Mouse (Mus musculus) MEL (cell line): ENCODE measurements around the gene Slc23a2. TPM values are rescaled to one million over a fixed set of nuclear protein-coding genes. Genes with fewer than 3 reads are reported as not detected.

Experiments used
- DNase-seq: peaks from one replicate; pipeline ENCODE4 v3.0.0; 2011; ENCODE audit warnings: low read depth, low spot score
- H3K27ac ChIP-seq: 2 replicates; pipeline ENCODE4 v1.5.1; 2012; ENCODE audit warnings: low read depth, mild to moderate bottlenecking, control low read depth, low read length, moderate library complexity; ENCODE audit not compliant: control insufficient read depth
- H3K27me3 ChIP-seq, 2 experiments: fragments of 150-350 bp in 1 of 2; sonication (generic) in 1 of 2; 2 replicates each; pipeline ENCODE4 v1.6.1; 2012; ENCODE audit warnings: low read length in 2 of 2, mild to moderate bottlenecking in 2 of 2, improper control_type of control experiment in 1 of 2, moderate library complexity in 1 of 2; ENCODE audit not compliant: insufficient read depth in 2 of 2, control insufficient read depth in 1 of 2
- H3K36me3 ChIP-seq, 2 experiments: 2 replicates each; pipeline ENCODE4 v1.6.1; 2012 to 2014; ENCODE audit warnings: low read length in 2 of 2, improper control_type of control experiment in 1 of 2, inconsistent platforms in 1 of 2, mild to moderate bottlenecking in 1 of 2; ENCODE audit not compliant: insufficient read depth in 2 of 2, control insufficient read depth in 1 of 2
- H3K4me1 ChIP-seq, 2 experiments: fragments of 150-350 bp in 1 of 2; sonication (generic) in 1 of 2; 2 replicates each; pipeline ENCODE4 v1.6.1; 2012; ENCODE audit warnings: low read length in 2 of 2, improper control_type of control experiment in 1 of 2, mild to moderate bottlenecking in 1 of 2; ENCODE audit not compliant: insufficient read depth in 2 of 2, control insufficient read depth in 1 of 2
- H3K4me3 ChIP-seq, 2 experiments: fragments of 150-350 bp in 1 of 2; sonication (generic) in 1 of 2; 2 replicates each; pipeline ENCODE4 v1.5.1; 2012; ENCODE audit warnings: low read depth in 2 of 2, low read length in 2 of 2, mild to moderate bottlenecking in 2 of 2, moderate library complexity in 2 of 2, control low read depth in 1 of 2, improper control_type of control experiment in 1 of 2; ENCODE audit not compliant: control insufficient read depth in 1 of 2, insufficient read depth in 1 of 2
- H3K79me2 ChIP-seq: 2 replicates; pipeline ENCODE4 v1.6.1; 2012; ENCODE audit warnings: mild to moderate bottlenecking, low read length, moderate library complexity; ENCODE audit not compliant: control insufficient read depth, poor library complexity, insufficient read depth
- H3K9ac ChIP-seq: 2 replicates; pipeline ENCODE4 v1.6.1; 2012; ENCODE audit warnings: low read depth, mild to moderate bottlenecking, control low read depth, low read length, moderate library complexity; ENCODE audit not compliant: control insufficient read depth, poor library complexity, severe bottlenecking
- H3K9me3 ChIP-seq: fragments of 150-350 bp; sonication (generic); replicated peaks from 2 replicates; pipeline ENCODE4 v1.6.1; 2012; ENCODE audit warnings: mild to moderate bottlenecking, low read length, improper control_type of control experiment, moderate library complexity; ENCODE audit not compliant: insufficient read depth
- CHD1 ChIP-seq: IDR thresholded peaks from 2 replicates; pipeline ENCODE4 v1.6.1; 2012; ENCODE audit warnings: low read depth, mild to moderate bottlenecking, inconsistent platforms, low read length, improper control_type of control experiment
- E2F4 ChIP-seq: IDR thresholded peaks from 2 replicates; pipeline ENCODE4 v1.6.1; 2011; ENCODE audit warnings: low read depth, low read length, improper control_type of control experiment, borderline replicate concordance
- EP300 ChIP-seq, 2 experiments: IDR thresholded peaks; 2 replicates each; pipeline ENCODE4 v1.6.1; 2011; ENCODE audit warnings: improper control_type of control experiment in 2 of 2, low read length in 2 of 2, low read depth in 1 of 2, mild to moderate bottlenecking in 1 of 2
- ETS1 ChIP-seq: IDR thresholded peaks from 2 replicates; pipeline ENCODE4 v1.6.1; 2012; ENCODE audit warnings: low read depth, mild to moderate bottlenecking, inconsistent platforms, low read length, improper control_type of control experiment, moderate library complexity
- GABPA ChIP-seq: IDR thresholded peaks from 2 replicates; pipeline ENCODE4 v1.6.1; 2012; ENCODE audit warnings: low read depth, mild to moderate bottlenecking, inconsistent platforms, low read length, improper control_type of control experiment, moderate library complexity
- MAX ChIP-seq: IDR thresholded peaks from 2 replicates; pipeline ENCODE4 v1.6.1; 2011; ENCODE audit warnings: low read length, improper control_type of control experiment
- MAZ ChIP-seq: IDR thresholded peaks from 2 replicates; pipeline ENCODE4 v1.6.1; 2012; ENCODE audit warnings: low read depth, mild to moderate bottlenecking, inconsistent platforms, low read length, improper control_type of control experiment
- MXI1 ChIP-seq: IDR thresholded peaks from 2 replicates; pipeline ENCODE4 v1.6.1; 2011; ENCODE audit warnings: mild to moderate bottlenecking, low read depth, low read length, improper control_type of control experiment
- MYC ChIP-seq: IDR thresholded peaks from 2 replicates; pipeline ENCODE4 v1.6.1; 2011; ENCODE audit warnings: low read depth, mild to moderate bottlenecking, low read length, improper control_type of control experiment, moderate library complexity
- POLR2AphosphoS2 ChIP-seq: IDR thresholded peaks from 2 replicates; pipeline ENCODE4 v1.6.1; 2011; ENCODE audit warnings: low read length, improper control_type of control experiment
- POLR2AphosphoS5 ChIP-seq: IDR thresholded peaks from 2 replicates; pipeline ENCODE4 v1.6.1; 2012; ENCODE audit warnings: low read depth, borderline replicate concordance, mild to moderate bottlenecking, inconsistent platforms, low read length, moderate library complexity, mixed read lengths
- RCOR1 ChIP-seq: IDR thresholded peaks from 2 replicates; pipeline ENCODE4 v1.6.1; 2012; ENCODE audit warnings: low read depth, mild to moderate bottlenecking, inconsistent platforms, low read length, improper control_type of control experiment
- TCF12 ChIP-seq: IDR thresholded peaks from 2 replicates; pipeline ENCODE4 v1.6.1; 2014; ENCODE audit warnings: low read depth, mild to moderate bottlenecking, inconsistent platforms, low read length, improper control_type of control experiment, moderate library complexity
- USF2 ChIP-seq, 2 experiments: IDR thresholded peaks; 2 replicates each; pipeline ENCODE4 v1.6.1; 2011 to 2012; ENCODE audit warnings: improper control_type of control experiment in 2 of 2, low read length in 2 of 2, borderline replicate concordance in 1 of 2, inconsistent platforms in 1 of 2, low read depth in 1 of 2, mild to moderate bottlenecking in 1 of 2; ENCODE audit not compliant: insufficient read depth in 1 of 2
- ZC3H11A ChIP-seq: IDR thresholded peaks from 2 replicates; pipeline ENCODE4 v1.6.1; 2012; ENCODE audit warnings: low read depth, mild to moderate bottlenecking, inconsistent platforms, low read length, improper control_type of control experiment
- ZNF384 ChIP-seq: IDR thresholded peaks from 2 replicates; pipeline ENCODE4 v1.6.1; 2012; ENCODE audit warnings: low read depth, mild to moderate bottlenecking, inconsistent platforms, low read length, improper control_type of control experiment
- polyA plus RNA-seq, 2 experiments: library from polyadenylated mRNA; stranded (reverse) in 1 of 2; unstranded in 1 of 2; fragments of >175 nt in 1 of 2; fragments of >200 nt in 1 of 2; gene quantifications; 2 replicates each; pipeline versions ENCODE4 v1.2.1 to v1.2.4; 2012; ENCODE audit warnings: low replicate concordance in 2 of 2, low read depth in 1 of 2; ENCODE audit not compliant: insufficient read length in 2 of 2, insufficient read depth in 1 of 2, missing spikeins in 1 of 2
- total RNA-seq: library from RNA; depleted of rRNA; stranded (reverse); fragments of 300-350 nt; gene quantifications from 2 replicates; pipeline ENCODE4 v1.2.3, GENCODE M21; 2012

Gene Slc23a2
- total and polyA plus RNA-seq, 3 experiments = 7.9 to 10.3 TPM; not detected in 1

DNA sequence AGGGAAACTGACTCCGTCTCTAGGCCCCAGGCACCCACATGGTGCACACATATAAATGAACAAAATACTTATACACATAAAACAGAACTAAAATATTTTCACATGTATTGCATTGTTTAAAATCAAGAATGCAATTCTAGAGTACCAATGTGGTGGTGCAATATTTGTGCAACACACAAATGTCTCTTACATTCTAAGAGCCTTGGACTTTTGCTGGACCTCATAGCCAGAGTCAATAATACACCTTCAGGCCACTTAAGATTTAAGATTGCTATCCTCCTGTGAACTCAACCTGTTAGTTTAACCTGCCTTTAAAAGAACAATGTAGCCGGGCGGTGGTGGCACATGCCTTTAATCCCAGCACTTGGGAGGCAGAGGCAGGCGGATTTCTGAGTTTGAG is 98.2 kb downstream of the Slc23a2 start (continued):
- no peak for TF ChIP-seq USF2 (IDR thresholded peaks at IDR 0.05; ENCODE audit: borderline replicate concordance in 1 of 2, insufficient read depth in 1 of 2, low read depth in 1 of 2, low read length in 2 of 2)
- TF ChIP-seq MAZ = no peak
- TF ChIP-seq, all 39 proteins: peak for 0

DNA sequence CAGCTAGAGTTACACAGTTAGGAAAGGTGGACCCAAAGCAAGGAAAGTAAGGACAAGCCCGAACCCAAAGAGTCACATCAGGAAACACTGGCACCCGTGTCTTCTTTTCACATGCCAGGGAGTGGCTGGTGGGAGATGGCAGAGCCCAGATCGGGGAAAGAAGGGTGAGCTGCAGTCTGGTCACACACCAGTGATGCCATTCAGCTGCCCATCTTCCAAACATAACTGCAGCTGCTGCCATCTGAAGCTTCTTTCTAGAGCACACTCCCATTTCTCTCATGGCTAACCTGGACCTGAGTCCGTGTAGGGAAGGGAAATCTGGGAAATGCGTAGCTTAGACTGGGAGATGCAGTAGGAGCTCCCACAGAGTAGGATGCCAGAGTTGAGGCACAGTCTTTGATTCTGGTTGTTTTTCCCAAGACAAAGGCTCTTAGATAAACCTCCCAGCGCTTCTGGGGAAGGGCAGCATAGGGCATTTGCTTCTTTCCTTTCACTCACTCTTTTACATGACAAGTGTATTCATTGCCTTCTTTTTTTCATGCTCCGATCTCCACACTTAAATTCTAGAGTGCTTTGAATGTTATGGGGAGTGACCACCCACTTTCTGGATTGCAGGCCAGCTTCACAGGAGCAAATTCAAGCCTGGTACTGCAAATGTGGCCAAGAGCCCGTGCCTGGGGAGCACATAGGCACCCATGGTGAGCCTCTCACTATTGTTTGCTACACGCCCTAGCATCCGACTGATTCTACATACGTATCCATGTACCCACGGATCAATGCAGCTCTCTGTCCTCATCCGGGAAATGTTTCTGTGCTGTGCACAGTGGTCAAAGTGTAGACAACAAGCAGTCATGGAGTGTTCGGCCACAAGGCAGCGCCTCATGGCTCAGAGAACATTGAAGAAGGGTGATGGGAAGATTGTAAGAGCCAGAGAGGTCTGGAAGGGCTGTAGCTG is 100.3 kb downstream of the Slc23a2 start:
- Histone ChIP-seq H3K27ac (no peak overlapping the region), H3K9me3 (no peaks in the 10 kb centered on the region), H3K79me2 (no peaks in the 10 kb centered on the region), H3K36me3 (peaks cover 0 to 5% of the 10 kb centered on the region in 2 experiments; a peak in 1 of 4 replicates), H3K4me1 (peaks cover 3 to 9% of the 10 kb centered on the region in 2 experiments; a peak in 2 of 4 replicates), H3K4me3 (no peak overlapping the region), H3K9ac (no peak overlapping the region), H3K27me3 (peaks cover 0 to 2% of the 10 kb centered on the region in 2 experiments; a peak in 1 of 4 replicates)
- TF ChIP-seq TCF12 = no peak
- TF ChIP-seq E2F4 = no peak
- no peak for TF ChIP-seq POLR2AphosphoS2
- no peak for TF ChIP-seq RCOR1
- no peak for TF ChIP-seq GABPA
- DNase-seq = no peak

DNA sequence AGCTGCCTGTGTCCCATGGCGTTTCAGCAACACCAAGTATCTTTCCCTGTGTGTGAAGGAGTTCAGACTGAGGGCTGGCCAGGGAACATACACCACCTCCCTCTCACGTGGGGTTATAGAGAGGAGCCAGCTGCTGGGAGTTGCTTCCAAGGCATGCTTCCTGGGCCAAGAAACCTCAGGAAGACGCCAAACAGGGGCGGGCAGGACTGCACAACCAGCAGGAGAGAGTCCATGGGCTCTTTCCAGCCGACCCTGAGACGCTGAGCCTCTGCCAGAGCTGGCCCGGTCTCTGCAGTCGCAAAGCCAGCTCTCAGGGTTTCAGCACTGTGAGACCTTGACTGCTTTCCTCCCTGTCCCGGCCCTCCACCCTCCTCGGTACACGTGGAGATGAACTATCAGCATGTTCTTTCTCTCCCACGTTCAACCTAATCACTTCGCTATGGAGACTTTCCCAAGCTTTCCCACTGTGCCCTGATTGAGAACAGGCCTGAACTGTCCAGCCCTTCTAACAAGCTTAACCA is 101.7 kb downstream of the Slc23a2 start:
- TF ChIP-seq MAX (no peak), E2F4 (no peak), ZC3H11A (no peak), ZNF384 (no peak), MXI1 (no peak), ETS1 (no peak), MYC (no peak), POLR2AphosphoS5 (no peak), CHD1 (no peak), EP300 (IDR thresholded peaks at IDR 0.05; ENCODE audit: low read depth in 1 of 2, low read length in 2 of 2) (no peak)
- Histone ChIP-seq H3K4me1 (peaks cover 3 to 10% of the 10 kb centered on the region in 2 experiments; a peak in 2 of 4 replicates), H3K9ac (no peak overlapping the region), H3K27me3 (peaks cover 0 to 2% of the 10 kb centered on the region in 2 experiments; a peak in 1 of 4 replicates), H3K79me2 (no peaks in the 10 kb centered on the region), H3K27ac (no peak overlapping the region), H3K9me3 (no peaks in the 10 kb centered on the region), H3K4me3 (no peak overlapping the region), H3K36me3 (peaks cover 0 to 5% of the 10 kb centered on the region in 2 experiments; a peak in 1 of 4 replicates)
- DNase-seq = no peak
